Mouse (Mus musculus) E14TG2a.4 (cell line): ENCODE results near the gene Dab1.

Source experiments
- CTCF ChIP-seq: conservative IDR thresholded peaks from 2 replicates; pipeline ENCODE4 v1.5.1; 2014; ENCODE audit warnings: low read length
- NANOG ChIP-seq: IDR thresholded peaks from 2 replicates; pipeline ENCODE4 v1.6.1; 2014; ENCODE audit warnings: borderline replicate concordance, low read length, mixed read lengths
- POU5F1 ChIP-seq: IDR thresholded peaks from 2 replicates; pipeline ENCODE4 v1.6.1; 2014; ENCODE audit warnings: low read length, borderline replicate concordance

DNA sequence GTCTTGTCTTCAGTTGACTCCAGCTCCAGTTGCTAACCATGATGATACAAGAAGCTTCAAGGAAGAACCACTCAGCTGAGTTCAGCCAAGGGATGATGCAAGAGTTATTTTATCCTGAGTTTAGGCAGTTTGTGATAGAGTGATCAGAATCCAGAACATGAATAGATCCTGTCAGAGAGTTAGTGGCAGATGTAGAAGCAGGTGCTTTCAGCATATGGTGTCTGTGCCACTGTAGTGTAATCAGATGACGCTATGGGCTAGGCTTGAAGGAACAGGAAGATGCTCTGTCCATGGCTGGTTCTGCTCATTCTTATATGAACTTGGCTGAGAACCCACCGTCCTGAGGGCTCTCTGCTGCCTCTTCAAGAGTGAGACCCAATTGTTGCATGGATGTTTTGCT is 43.6 kb upstream of the Dab1 start:
- TF ChIP-seq CTCF (no peak), POU5F1 (no peak), NANOG (no peak)
